Mouse (Mus musculus) ES-E14 (cell line): ENCODE measurements around the gene Gm36028.

ENCODE experiments used
- CHD2 ChIP-seq: IDR thresholded peaks from 2 replicates; pipeline ENCODE4 v1.6.1; 2014; ENCODE audit warnings: mild to moderate bottlenecking, low read depth, low read length, inconsistent platforms
- HCFC1 ChIP-seq: IDR thresholded peaks from 2 replicates; pipeline ENCODE4 v1.6.1; 2012; ENCODE audit warnings: low read length, inconsistent platforms, borderline replicate concordance; ENCODE audit not compliant: insufficient read depth
- ZC3H11A ChIP-seq: IDR thresholded peaks from 2 replicates; pipeline ENCODE4 v1.6.1; 2012; ENCODE audit warnings: low read depth, mild to moderate bottlenecking, inconsistent platforms, low read length, borderline replicate concordance
- ZNF384 ChIP-seq: IDR thresholded peaks from 2 replicates; pipeline ENCODE4 v1.6.1; 2012; ENCODE audit warnings: low read depth, low read length, inconsistent platforms

- TF ChIP-seq HCFC1, result no peak
- no peak for TF ChIP-seq ZC3H11A
- TF ChIP-seq CHD2, result no peak
- no peak for TF ChIP-seq ZNF384
These were observed 10.3 kb upstream of the Gm36028 start for GRCm38 (mm10) chr16:37871112-37871715.
